Mouse (Mus musculus) thymus, adult 2 months (tissue): Measurements from ENCODE around the gene Gadl1. TPM values are rescaled to one million over a fixed set of nuclear protein-coding genes. Genes with fewer than 3 reads are reported as not detected.
A peak's percentile ranks its signal among the peaks of the same experiment; 100 is the strongest.
"Not testable (repeated sequence)": the region's sequence is repeated elsewhere in the genome, so short reads cannot be mapped to it uniquely, and the experiment has no call there.

ENCODE experiments used
- DNase-seq: peaks from one replicate; pipeline ENCODE4 v3.0.0; 2021
- H3K27ac ChIP-seq: fragments of 200-500 bp; 2 replicates; pipeline ENCODE4 v1.5.1; 2012; ENCODE audit warnings: low read length, control low read depth; ENCODE audit not compliant: control insufficient read depth, insufficient read depth
- H3K27me3 ChIP-seq: fragments of 200-500 bp; 2 replicates; pipeline ENCODE4 v1.6.1; 2012; ENCODE audit warnings: mild to moderate bottlenecking, low read length, moderate library complexity, mixed read lengths; ENCODE audit not compliant: control insufficient read depth, insufficient read depth
- H3K36me3 ChIP-seq: fragments of 200-500 bp; 2 replicates; pipeline ENCODE4 v1.6.1; 2012; ENCODE audit warnings: mild to moderate bottlenecking, low read length, moderate library complexity; ENCODE audit not compliant: control insufficient read depth, insufficient read depth
- H3K4me1 ChIP-seq: fragments of 200-500 bp; replicated peaks from 2 replicates; pipeline ENCODE4 v1.6.1; 2012; ENCODE audit warnings: low read length; ENCODE audit not compliant: control insufficient read depth, insufficient read depth
- H3K4me3 ChIP-seq: fragments of 200-500 bp; 2 replicates; pipeline ENCODE4 v1.5.1; 2012; ENCODE audit warnings: mild to moderate bottlenecking, low read length, control low read depth, moderate library complexity; ENCODE audit not compliant: control insufficient read depth, insufficient read depth
- CTCF ChIP-seq: fragments of 200-500 bp; IDR thresholded peaks from 2 replicates; pipeline ENCODE4 v1.5.1; 2012; ENCODE audit warnings: mild to moderate bottlenecking, control low read depth, low read length, moderate library complexity, borderline replicate concordance; ENCODE audit not compliant: control insufficient read depth, poor library complexity, insufficient read depth; ENCODE audit errors: extremely low read depth
- POLR2A ChIP-seq: fragments of 200-500 bp; IDR thresholded peaks from 2 replicates; pipeline ENCODE4 v1.6.1; 2012; ENCODE audit warnings: mild to moderate bottlenecking, low read length, control low read depth, moderate library complexity; ENCODE audit not compliant: control insufficient read depth, poor library complexity, insufficient read depth; ENCODE audit errors: extremely low read depth
- WGBS: fragments of 180-500 bp; shearing (Covaris S2); methylation state at CpG from one replicate; pipeline ENCODE4 v1.1.7; 2018; 5-methylcytosine and 5-hydroxymethylcytosine counted together
- polyA plus RNA-seq: library from polyadenylated mRNA; depleted of rRNA; stranded (reverse); fragments of >200 nt; gene quantifications from 2 replicates; pipeline ENCODE4 v1.2.3, GENCODE M21; 2012

Gene Gadl1
- polyA plus RNA-seq, 1 experiment = 0.05 TPM

DNA sequence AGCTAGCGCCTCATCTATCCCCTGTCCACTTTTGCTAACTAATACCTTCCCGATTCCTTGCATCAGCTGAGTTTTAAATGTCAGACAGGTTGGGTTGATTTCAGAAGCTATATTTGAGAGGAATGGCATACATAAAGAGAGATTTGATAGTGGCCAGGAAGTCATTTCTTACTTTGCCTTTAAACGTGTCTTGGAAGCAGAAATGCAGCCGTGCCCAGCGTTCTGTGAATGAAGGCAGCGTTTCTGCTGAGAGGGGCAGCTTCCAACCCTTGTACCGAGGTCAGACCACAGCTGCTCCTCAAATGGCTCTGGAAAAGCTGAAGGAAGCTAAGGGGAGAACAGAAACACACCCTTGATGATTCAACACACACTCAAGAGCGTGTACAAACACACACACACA lies 144.7 kb downstream of the Gadl1 start:
- H3K36me3 ChIP-seq = no peaks in the 10 kb centered on the region
- H3K4me3 ChIP-seq = no peak overlapping the region
- H3K27ac ChIP-seq = no peak overlapping the region
- TF ChIP-seq CTCF = no peak
- TF ChIP-seq POLR2A = no peak
- H3K27me3 ChIP-seq = no peaks in the 10 kb centered on the region
- no peaks in the 10 kb centered on the region for H3K4me1 ChIP-seq
- DNase-seq = no peak
- WGBS = 90% methylated on average over 8 of the region's 8 CpGs

DNA sequence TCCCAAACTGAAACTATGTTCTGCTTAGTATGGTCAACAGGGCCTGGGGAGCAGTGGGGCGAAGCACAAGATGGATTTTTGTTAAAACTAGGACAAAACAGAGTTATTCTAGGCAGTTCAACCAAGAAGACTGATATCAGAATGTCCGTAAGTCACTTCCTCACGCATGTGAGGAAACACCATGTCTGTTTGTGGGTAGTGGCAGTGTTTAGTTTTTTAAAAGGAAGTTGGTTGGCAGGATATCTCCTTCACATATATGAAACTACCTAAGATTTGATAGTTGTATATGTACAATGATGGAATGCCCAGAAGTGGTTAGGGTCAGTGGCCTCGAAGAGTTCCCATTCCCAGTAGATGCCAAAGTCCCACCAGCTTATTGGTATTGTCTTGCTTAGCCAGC lies 149.2 kb downstream of the Gadl1 start:
- no peak for DNase-seq
- peaks cover 2% of the 10 kb centered on the region; the same call in 1 of the 2 replicates for H3K4me1 ChIP-seq
- no peaks in the 10 kb centered on the region for H3K27me3 ChIP-seq
- H3K36me3 ChIP-seq = no peaks in the 10 kb centered on the region
- no peak for TF ChIP-seq POLR2A
- TF ChIP-seq CTCF = no peak
- no peak overlapping the region for H3K27ac ChIP-seq
- 53% methylated on average over 4 of the region's 4 CpGs for WGBS
- no peak overlapping the region for H3K4me3 ChIP-seq

DNA sequence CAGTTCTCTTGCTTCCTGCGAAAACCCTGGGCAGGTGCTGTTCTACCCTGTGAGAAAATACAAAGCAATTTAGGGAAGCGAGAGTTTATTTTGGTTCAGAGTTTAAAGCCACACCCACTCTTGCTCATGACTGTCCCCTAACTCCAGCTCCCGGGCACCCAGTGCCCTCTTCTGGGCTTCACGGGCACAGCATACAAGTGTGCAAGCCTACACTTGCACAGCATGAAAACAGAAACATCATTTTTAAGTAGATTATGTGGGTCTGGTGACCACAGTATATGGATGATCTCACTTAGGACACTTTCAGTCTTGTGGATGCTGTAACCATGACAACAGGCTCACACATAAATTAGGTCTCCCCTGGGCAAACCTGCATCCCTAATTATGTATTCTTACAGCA lies 149.9 kb downstream of the Gadl1 start:
- Histone ChIP-seq H3K4me3 (no peak overlapping the region), H3K27me3 (no peaks in the 10 kb centered on the region), H3K4me1 (peaks cover 2% of the 10 kb centered on the region; the same call in 1 of the 2 replicates), H3K27ac (no peak overlapping the region), H3K36me3 (no peaks in the 10 kb centered on the region)
- DNase-seq = peak; percentile 34
- TF ChIP-seq CTCF (0 out of 2 replicates have a peak, but pooled peaks have one; percentile 45), POLR2A (no peak)
- WGBS = 17% methylated on average over 4 of the region's 4 CpGs

DNA sequence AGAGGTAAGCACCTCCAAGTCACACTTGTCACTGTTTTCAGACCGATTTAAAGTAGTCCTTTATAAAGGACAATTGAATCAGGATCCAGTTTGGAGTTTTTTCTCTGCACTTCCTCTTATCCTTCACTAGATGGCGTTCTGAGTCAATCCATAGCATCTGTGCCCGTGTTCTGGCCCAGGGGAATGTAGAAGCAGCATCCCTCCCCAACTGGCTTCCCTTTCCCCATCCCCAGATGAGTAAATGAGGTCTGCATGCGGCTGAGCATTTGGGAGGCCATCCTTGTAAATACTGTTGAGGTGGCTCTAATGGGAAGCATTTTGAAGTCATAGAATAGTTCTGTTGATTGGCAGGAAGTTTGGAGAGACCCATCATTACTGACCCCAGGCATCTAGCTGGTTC lies 151.4 kb downstream of the Gadl1 start:
- no peak overlapping the region for H3K4me3 ChIP-seq
- TF ChIP-seq CTCF (0 out of 2 replicates have a peak, but pooled peaks have one; percentile 17), POLR2A (no peak)
- 17% methylated on average over 4 of the region's 4 CpGs for WGBS

DNA sequence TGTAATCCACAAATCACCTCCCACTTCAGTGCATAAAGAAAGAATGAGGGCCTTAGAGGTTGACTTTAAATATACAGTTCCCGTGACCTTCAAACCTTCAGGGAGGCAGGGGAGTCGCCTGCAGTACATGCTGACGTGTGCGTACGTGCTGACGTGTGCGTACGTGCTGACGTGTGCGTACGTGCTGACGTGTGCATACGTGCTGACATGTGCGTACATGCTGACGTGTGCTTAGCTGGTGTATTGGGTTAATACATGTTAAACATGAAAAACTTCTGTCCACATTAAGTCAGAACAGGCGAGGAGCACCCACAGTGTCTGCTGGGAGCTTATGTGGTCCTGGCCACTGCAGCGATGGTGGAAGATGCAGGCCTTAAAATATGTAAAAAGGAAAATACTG lies 155.5 kb downstream of the Gadl1 start:
- H3K4me3 ChIP-seq = no peak overlapping the region
- H3K36me3 ChIP-seq = no peaks in the 10 kb centered on the region
- TF ChIP-seq CTCF = no peak
- TF ChIP-seq POLR2A = no peak
- no peak for DNase-seq
- H3K27me3 ChIP-seq = no peaks in the 10 kb centered on the region
- peaks cover 2% of the 10 kb centered on the region; the same call in 1 of the 2 replicates for H3K4me1 ChIP-seq
- H3K27ac ChIP-seq = no peak overlapping the region
- WGBS = 97% methylated on average over 17 of the region's 17 CpGs

More for the DNA sequence above, 151.4 kb downstream of the Gadl1 start:
- Histone ChIP-seq H3K27me3 (no peaks in the 10 kb centered on the region), H3K27ac (no peak overlapping the region), H3K4me1 (peaks cover 2% of the 10 kb centered on the region; the same call in 1 of the 2 replicates), H3K36me3 (no peaks in the 10 kb centered on the region)
- DNase-seq = no peak

DNA sequence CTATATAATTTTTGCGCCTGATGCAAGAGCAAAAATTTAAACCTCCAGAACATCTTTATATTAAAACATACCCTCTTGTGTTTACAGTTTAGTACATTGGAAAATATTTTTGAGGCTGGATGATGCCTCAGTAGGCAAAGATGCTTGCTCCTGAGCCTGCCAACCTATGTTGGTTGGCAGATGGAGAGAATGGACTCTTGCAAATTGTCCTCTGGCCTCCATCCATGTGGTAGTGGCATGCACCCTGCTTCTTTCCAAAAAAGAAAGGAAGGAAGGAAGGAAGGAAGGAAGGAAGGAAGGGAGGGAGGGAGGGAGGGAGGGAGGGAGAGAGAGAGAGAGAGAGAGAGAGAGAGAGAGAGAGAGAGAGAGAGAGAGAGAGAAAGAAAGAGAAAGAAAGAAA lies 162.3 kb downstream of the Gadl1 start:
- H3K4me1 ChIP-seq, H3K27me3 ChIP-seq, DNase-seq, H3K4me3 ChIP-seq, H3K27ac ChIP-seq, H3K36me3 ChIP-seq: not testable (repeated sequence)
- WGBS = 98% methylated on average over 1 of the region's 1 CpGs

DNA sequence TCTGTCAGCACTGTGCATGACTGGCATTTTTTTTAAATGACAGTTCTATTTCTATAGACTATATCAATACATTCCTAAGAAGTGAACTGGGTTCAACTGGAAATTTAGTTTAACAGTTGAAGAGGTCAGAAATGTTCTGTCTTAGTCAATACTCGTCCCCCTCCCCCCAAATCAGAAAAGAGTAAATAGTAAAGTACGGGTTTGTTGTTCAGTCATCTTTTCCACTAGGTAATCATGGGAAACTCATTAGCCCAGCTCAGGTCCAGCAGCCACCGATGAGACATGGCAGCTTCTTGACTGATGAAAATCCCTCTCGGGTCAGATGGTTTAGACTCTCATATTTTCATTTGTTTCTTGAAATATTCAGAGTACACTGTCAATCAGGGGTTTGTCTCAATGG lies 166.9 kb downstream of the Gadl1 start:
- DNase-seq = no peak
- TF ChIP-seq CTCF (no peak), POLR2A (no peak)
- no peaks in the 10 kb centered on the region for H3K36me3 ChIP-seq
- 93% methylated on average over 4 of the region's 4 CpGs for WGBS
- no peaks in the 10 kb centered on the region for H3K27me3 ChIP-seq
- no peak overlapping the region for H3K4me3 ChIP-seq
- H3K4me1 ChIP-seq = peaks cover 19% of the 10 kb centered on the region
- H3K27ac ChIP-seq = peak overlapping the region; percentile 45; the same call in 1 of the 2 replicates
